Mouse (Mus musculus): ENCODE data around the gene Rraga. TPM values are rescaled to one million over a fixed set of nuclear protein-coding genes. Genes with fewer than 3 reads are reported as not detected.
"Not testable (repeated sequence)": the region's sequence is repeated elsewhere in the genome, so short reads cannot be mapped to it uniquely, and the experiment has no call there.

The Rraga gene
- total RNA-seq, 2 experiments from 2014 or later, result 138 to 147 TPM

DNA sequence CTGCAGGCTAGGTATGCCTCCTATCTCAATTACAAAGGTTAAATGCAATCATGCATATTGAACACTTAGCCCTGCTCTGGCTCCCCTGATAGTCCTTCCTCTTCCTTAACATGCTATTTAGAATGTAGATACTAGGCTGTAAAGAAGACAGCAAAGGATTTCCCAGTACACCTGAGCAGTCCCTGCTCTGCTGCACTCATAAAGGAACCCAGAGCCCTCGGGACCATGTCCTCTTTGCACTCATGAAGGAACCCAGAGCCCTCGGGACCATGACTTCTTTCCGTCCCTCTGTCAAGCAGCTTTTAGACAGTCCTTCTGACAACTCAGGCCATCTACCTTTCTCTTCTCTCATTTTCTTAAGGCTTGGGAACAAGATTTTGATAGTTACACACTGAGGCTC, 5.1 kb downstream of the Rraga start:
- DNase-seq (ENCODE audit: extremely low spot score in 1 of 2, low spot score in 1 of 2), result no peak

DNA sequence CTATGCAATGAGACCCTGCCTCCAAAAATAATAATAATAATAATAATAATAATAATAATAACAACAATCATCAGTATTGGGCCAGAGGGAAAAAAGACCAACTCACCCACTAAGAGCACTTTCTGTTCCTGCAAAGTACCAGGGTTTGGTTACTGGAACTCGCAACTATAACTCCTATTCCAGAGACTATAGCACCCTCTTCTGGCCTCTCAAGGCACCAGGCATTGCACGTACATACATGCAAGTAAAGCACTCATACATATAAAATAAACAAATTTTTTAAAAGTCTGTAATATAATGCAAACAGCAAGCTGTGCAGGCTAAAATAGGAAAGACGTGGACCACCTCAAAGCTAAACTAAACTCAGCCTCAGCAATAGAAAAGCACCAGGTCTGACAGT, 12.8 kb downstream of the Rraga start:
- no peak for DNase-seq (ENCODE audit: extremely low spot score in 1 of 2, low spot score in 1 of 2)

DNA sequence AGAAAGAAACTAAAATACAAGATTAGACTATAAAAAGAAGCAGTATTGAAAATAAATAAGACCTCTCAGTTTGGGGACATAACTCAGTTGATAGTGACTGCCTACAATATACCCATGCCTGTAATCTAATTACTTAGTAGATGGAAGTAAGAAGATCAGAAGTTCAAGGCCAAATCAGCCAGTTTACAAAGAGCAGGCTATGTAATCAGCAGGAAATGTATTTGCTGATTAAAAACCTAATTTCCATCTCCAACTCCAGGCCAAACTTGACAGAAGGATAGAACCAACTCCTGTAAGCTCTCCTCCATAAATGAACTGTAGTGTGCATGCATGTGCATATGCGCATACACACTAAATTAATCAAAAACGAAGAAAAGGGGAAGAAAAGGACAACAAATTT, 15.8 kb downstream of the Rraga start:
- DNase-seq (ENCODE audit: extremely low spot score in 1 of 2, low spot score in 1 of 2), result no peak

DNA sequence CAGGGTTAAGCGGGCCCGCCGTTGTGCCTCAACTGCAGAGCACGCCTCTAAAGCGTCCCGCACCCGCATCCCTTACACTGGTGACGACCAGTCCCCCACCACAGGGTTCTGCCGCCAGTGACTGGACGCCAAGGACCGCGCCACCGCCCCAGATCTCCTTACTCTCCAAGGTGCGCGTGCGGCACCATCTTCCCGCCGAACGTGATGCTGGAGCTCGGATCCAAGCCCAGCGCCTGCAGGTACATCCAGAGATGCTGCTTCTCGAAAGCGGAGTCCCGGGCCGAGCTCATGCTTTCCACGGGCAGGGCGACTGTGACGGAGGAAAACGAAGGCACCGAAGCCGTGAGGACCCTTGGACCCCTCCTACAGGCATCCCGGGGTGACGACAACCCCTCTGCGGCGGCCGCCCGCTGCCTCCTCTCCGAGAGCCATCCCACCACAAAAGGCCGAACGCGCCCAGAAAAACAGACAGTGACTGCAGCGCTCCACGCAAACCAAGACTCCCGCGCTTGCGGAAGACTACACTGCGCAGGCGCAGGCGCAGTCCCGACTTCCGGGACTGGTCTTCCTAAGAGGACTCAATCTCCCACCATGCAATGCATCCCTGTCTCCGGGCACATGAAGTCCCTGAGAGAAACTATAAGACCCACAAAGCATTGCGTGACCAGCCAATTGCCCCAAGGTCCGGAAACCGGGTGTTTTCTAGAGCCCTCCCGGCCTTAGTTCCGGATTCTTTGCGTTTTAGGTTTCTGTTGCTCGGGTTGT, 36.2 kb downstream of the Rraga start, which contains the start of gene Haus6:
Haus6 (minus strand) TSS at position 532 of the 765 bp plus-strand sequence.
- peak; percentile 72 to 78 for DNase-seq (ENCODE audit: extremely low spot score in 1 of 2, low spot score in 1 of 2)

DNA sequence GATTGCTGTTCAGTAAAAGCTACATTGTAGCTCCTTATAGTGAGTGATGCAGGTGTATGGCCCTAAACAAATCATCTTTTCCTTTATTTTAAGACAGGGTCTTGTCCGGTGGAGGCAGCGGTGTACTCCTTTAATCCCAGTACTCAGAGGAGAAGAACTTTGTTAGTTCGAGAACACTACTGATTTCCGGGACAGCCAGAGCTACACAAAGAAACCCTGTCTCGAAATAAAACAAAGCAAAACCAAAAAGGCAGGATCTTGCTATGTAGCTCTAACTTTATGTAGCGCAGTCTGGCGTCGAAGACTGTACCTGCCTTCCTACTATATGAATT, 36.8 kb downstream of the Rraga start:
- DNase-seq (ENCODE audit: extremely low spot score in 1 of 2, low spot score in 1 of 2), result no peak

DNA sequence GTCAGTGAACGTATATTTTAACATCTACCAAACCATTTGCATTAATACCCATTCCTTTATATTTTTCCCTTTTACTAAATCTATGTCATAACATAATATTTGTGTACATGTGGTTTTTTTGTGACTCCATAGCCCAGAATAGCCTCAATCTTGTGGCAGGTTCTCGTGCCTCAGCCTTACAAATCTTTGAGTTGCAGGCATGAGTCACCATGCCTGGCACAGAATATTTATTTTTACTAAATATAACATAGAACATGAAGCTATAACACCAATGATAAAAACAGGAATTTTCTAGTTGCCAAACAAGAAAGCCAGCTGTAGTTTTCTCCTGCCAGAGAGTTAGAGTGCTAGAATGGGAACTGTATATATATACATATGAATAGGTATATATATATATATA, 45.0 kb downstream of the Rraga start:
- DNase-seq (ENCODE audit: extremely low spot score in 1 of 2, low spot score in 1 of 2), result no peak

DNA sequence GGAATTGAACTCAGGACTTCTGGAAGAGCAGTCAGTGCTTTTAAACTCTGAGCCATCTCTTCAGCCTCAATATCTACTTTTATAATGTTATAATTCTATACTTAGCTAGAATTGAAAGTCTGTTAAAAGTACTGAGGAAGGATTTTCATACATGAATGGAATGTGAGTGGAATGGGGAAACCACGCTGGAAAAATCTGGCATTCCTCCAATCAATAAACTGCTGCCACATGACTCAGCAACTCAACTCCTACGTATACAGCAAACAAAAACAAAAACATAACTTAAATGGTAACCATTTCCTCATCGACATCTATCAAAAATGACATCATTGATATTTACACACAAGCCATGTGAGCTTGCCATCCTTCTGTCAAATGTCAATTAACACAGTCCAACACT, 46.6 kb downstream of the Rraga start:
- no peak for DNase-seq (ENCODE audit: extremely low spot score in 1 of 2, low spot score in 1 of 2)

DNA sequence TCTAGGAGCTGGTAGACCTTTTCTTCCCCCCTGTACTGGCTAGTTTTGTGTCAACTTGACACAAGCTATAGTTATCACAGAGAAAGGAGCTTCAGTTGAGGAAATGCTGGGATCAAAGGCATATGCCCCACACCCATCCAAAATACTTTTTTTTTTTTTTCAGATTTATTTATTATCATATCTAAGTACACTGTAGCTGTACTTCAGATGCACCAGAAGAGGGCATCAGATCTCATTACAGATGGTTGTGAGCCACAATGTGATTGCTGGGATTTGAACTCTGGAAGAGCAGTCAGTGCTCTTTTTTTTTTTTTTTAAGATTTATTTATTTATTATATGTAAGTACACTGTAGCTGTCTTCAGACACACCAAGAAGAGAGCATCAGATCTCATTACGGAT, 47.1 kb downstream of the Rraga start:
- DNase-seq (ENCODE audit: extremely low spot score in 1 of 2, low spot score in 1 of 2), result not testable (repeated sequence)

DNA sequence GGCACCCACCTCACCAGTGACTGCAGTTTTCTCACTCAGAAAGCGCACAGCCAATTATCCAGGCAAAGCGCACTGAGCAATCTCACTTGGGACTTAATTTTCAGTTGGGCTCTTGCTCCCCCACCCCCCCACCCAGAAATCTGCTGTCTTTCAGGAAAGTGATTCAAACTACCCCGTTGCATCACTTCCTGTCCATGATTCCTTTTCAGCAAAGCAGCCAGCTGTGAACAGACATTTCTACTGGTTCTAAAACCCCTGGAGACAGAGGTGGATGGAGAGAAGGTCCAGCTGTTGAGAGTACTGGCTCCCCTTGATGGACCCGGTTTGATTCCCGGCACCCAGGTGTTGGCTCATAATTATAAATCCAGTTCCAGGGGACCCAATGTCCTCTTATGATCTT, 50.0 kb downstream of the Rraga start:
- no peak for DNase-seq (ENCODE audit: extremely low spot score in 1 of 2, low spot score in 1 of 2)

DNA sequence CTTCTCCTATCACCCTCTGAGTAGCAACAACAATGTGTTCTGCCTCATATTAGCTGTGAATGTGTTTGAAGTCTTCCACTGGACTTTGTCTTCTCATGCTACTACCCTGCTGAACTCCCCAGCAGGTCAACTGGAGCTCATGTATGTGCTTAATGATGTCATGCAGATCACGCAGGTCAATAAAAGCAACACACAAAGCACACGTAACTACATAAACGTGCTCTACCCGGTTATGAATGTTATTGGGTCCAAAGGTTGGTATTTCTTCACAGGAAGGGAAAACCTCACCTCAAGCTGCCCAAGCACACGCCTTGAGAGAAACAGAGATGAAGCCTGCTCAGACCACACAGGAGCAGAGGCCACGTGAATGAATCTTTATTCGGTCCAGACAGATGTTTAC, 51.0 kb downstream of the Rraga start:
- DNase-seq (ENCODE audit: extremely low spot score in 1 of 2, low spot score in 1 of 2), result not testable (repeated sequence)

Other genes with a start within 250 kb of the Rraga start
- not detected for gene Saxo1, start 17.3 kb upstream of the Rraga start, total RNA-seq (2021)
- gene Haus6, start 36.4 kb downstream of the Rraga start, total RNA-seq (2021), result 1 to 10 TPM; 6.2 to 7.3 TPM
- 10 to 100 TPM; 13.1 to 15.0 TPM for gene Plin2, start 94.4 kb downstream of the Rraga start, total RNA-seq (2021)
- 10 to 100 TPM in 1 of 2 experiments, 1 to 10 TPM in 1; 8.5 to 10.7 TPM for gene Dennd4c, start 172.9 kb downstream of the Rraga start, total RNA-seq (2021)

All from layer of hippocampus, postnatal 25 days (tissue).